Mouse (Mus musculus): ENCODE data around the gene Slc22a26. TPM values are rescaled to one million over a fixed set of nuclear protein-coding genes. Genes with fewer than 3 reads are reported as not detected.
"Not testable (repeated sequence)": the region's sequence is repeated elsewhere in the genome, so short reads cannot be mapped to it uniquely, and the experiment has no call there.

The Slc22a26 gene
- not detected in 2 replicates for polyA plus RNA-seq (2016; fragmentation: Nextera tagmentation; extraction: Ambion mirVana)

DNA sequence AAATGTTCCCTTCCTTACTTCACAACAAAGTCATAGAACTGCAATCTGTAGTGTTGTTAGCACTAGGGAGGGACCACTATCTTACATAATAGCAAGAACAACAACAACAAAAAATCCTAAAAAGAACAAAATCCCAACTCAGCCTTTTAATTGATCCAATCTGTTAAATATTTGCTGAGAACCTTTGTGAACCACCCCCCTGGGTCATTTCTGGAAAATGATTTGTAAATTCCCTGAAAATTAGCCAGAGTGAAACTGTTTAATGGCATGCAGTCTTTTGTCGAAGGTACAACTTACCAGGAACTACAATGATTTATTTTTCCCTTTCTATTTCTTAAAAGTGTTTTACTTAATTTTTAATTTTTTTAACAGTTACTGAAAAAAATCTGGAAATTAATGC is at the start of gene Slc22a26:
Gene Slc22a26, minus strand, starts transcription at position 97 of the 400 bp plus-strand sequence.
- H3K4me3 ChIP-seq = no peak within 1 kb of the TSS
- 81% methylated on average over 1 of the region's 1 CpGs for WGBS
- H3K4me1 ChIP-seq = no peaks in the 10 kb centered on the region
- no peaks in the 10 kb centered on the region for H3K27me3 ChIP-seq (ENCODE audit: poor library complexity, severe bottlenecking)
- peaks cover 16% of the 10 kb centered on the region for H3K9me3 ChIP-seq
- H3K27ac ChIP-seq = no peak within 1 kb of the TSS
- H3K36me3 ChIP-seq (replicated peaks) = no peaks in the 10 kb centered on the region
- no peak for DNase-seq (ENCODE audit: extremely low spot score, low spot score)

- WGBS = 75% methylated on average over 2 of the region's 2 CpGs
Observed at GRCm38 (mm10) chr19:7829851-7830250, 27.4 kb upstream of the Slc22a26 start.

GRCm38 (mm10) chr19:7790571-7790970 is 11.9 kb downstream of the Slc22a26 start:
- peaks cover 12% of the 10 kb centered on the region; the same call in 1 of the 2 replicates for H3K9me3 ChIP-seq
- 94% methylated on average over 1 of the region's 1 CpGs for WGBS
- H3K27ac ChIP-seq = no peak overlapping the region
- H3K4me1 ChIP-seq = no peaks in the 10 kb centered on the region
- no peaks in the 10 kb centered on the region for H3K27me3 ChIP-seq (ENCODE audit: poor library complexity, severe bottlenecking)
- H3K36me3 ChIP-seq (replicated peaks) = no peaks in the 10 kb centered on the region
- no peak for DNase-seq (ENCODE audit: extremely low spot score, low spot score)
- no peak overlapping the region for H3K4me3 ChIP-seq

More at GRCm38 (mm10) chr19:7829851-7830250, 27.4 kb upstream of the Slc22a26 start:
- H3K27ac ChIP-seq = no peak overlapping the region
- H3K4me1 ChIP-seq = no peaks in the 10 kb centered on the region
- no peaks in the 10 kb centered on the region for H3K36me3 ChIP-seq (replicated peaks)
- H3K27me3 ChIP-seq (ENCODE audit: poor library complexity, severe bottlenecking) = no peaks in the 10 kb centered on the region
- DNase-seq (ENCODE audit: extremely low spot score, low spot score) = no peak
- peaks cover 38% of the 10 kb centered on the region for H3K9me3 ChIP-seq
- no peak overlapping the region for H3K4me3 ChIP-seq

DNA sequence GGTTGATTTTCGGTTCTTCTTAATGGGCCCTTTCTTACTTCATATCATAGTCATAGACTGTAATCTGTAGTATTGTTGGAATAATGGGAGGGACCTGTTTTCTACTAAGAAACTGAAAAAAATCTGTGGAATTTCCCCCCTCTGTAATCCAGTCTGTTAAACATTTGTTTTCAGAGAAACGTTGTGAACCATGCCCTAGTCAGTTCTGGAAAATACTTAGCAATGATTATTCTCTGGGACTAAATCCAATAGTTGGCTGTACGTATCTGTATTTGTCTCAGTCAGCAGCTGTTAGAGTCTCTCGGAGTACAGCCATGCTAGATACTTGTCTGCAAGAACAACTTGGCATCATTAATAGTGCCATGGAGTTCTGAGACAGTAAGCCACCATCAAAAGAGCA is 27.2 kb downstream of the Slc22a26 start:
- WGBS = 83% methylated on average over 4 of the region's 4 CpGs
- Histone ChIP-seq H3K27ac (no peak overlapping the region), H3K36me3 (replicated peaks) (no peaks in the 10 kb centered on the region), H3K9me3 (peaks cover 10% of the 10 kb centered on the region; the same call in 1 of the 2 replicates), H3K4me1 (no peaks in the 10 kb centered on the region), H3K27me3 (ENCODE audit: poor library complexity, severe bottlenecking) (no peaks in the 10 kb centered on the region), H3K4me3 (no peak overlapping the region)
- no peak for DNase-seq (ENCODE audit: extremely low spot score, low spot score)

GRCm38 (mm10) chr19:7766124-7766523 is 36.3 kb downstream of the Slc22a26 start:
- Histone ChIP-seq H3K27me3 (ENCODE audit: poor library complexity, severe bottlenecking) (no peaks in the 10 kb centered on the region), H3K4me1 (no peaks in the 10 kb centered on the region), H3K36me3 (replicated peaks) (no peaks in the 10 kb centered on the region), H3K9me3 (no peaks in the 10 kb centered on the region; the same call in 1 of the 2 replicates), H3K27ac (no peak overlapping the region), H3K4me3 (no peak overlapping the region)
- no peak for DNase-seq (ENCODE audit: extremely low spot score, low spot score)
- 89% methylated on average over 2 of the region's 2 CpGs for WGBS

GRCm38 (mm10) chr19:7765599-7765998 is 36.9 kb downstream of the Slc22a26 start:
- WGBS = 84% methylated on average over 3 of the region's 3 CpGs
- no peak overlapping the region for H3K4me3 ChIP-seq

DNA sequence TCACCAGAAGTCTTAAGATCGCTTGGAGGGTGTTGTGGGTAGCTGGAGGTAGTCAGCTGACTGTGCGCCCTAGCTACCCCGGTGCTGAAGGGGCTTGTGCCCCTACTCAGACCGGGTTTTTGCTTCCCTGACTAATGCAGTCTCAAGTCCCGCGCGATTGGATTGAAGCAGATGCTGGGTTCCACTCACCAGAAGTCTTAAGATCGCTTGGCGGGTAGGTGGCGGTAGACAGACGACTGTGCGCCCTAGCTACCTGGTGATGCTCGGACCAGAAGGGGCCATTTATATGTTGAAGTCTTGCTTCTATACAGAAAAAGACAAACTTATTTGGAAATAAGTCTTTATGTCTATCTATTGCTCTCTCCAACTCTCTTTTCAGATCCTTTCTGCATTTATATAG is 49.1 kb downstream of the Slc22a26 start:
- H3K4me3 ChIP-seq; H3K27me3 ChIP-seq (ENCODE audit: poor library complexity, severe bottlenecking); H3K36me3 ChIP-seq (replicated peaks); H3K4me1 ChIP-seq; H3K27ac ChIP-seq; DNase-seq (ENCODE audit: extremely low spot score, low spot score): not testable (repeated sequence)
- 71% methylated on average over 13 of the region's 13 CpGs for WGBS
- peaks cover 15% of the 10 kb centered on the region for H3K9me3 ChIP-seq

More at GRCm38 (mm10) chr19:7765599-7765998, 36.9 kb downstream of the Slc22a26 start:
- H3K9me3 ChIP-seq = no peaks in the 10 kb centered on the region; the same call in 1 of the 2 replicates
- no peak for DNase-seq (ENCODE audit: extremely low spot score, low spot score)
- no peaks in the 10 kb centered on the region for H3K27me3 ChIP-seq (ENCODE audit: poor library complexity, severe bottlenecking)
- no peaks in the 10 kb centered on the region for H3K36me3 ChIP-seq (replicated peaks)
- H3K27ac ChIP-seq = no peak overlapping the region
- H3K4me1 ChIP-seq = no peaks in the 10 kb centered on the region

Other genes with a start within 250 kb of the Slc22a26 start
- gene Pla2g16, start 245.2 kb downstream of the Slc22a26 start, polyA plus RNA-seq (2016; fragmentation: Nextera tagmentation; extraction: Ambion mirVana) = 5.7 and 6.9 TPM in 2 replicates
- 0.11 and 0.14 TPM in 2 replicates for gene Lgals12, start 195.5 kb downstream of the Slc22a26 start, polyA plus RNA-seq (2016; fragmentation: Nextera tagmentation; extraction: Ambion mirVana)
- not detected in 2 replicates for gene Hrasls5, start 190.1 kb downstream of the Slc22a26 start, polyA plus RNA-seq (2016; fragmentation: Nextera tagmentation; extraction: Ambion mirVana)
- gene Slc22a19, start 91.4 kb downstream of the Slc22a26 start, polyA plus RNA-seq (2016; fragmentation: Nextera tagmentation; extraction: Ambion mirVana) = not detected in 2 replicates
- gene Slc22a27, start 163.4 kb upstream of the Slc22a26 start, polyA plus RNA-seq (2016; fragmentation: Nextera tagmentation; extraction: Ambion mirVana) = not detected in 2 replicates